Mouse (Mus musculus) hindbrain, embryonic 13.5 days (tissue): ENCODE results near the gene Sugp1. TPM values are rescaled to one million over a fixed set of nuclear protein-coding genes. Genes with fewer than 3 reads are reported as not detected.

Source experiments
- ATAC-seq: fragments of 200-750 bp; cut with Nextera tagmentation; 2 replicates; pipeline ENCODE4 v1.8.0; 2017; ENCODE audit warnings: moderate TSS enrichment; ENCODE audit not compliant: low FRiP score
- H3K27ac ChIP-seq: fragments of 300-500 bp; sonication (generic); 2 replicates; pipeline ENCODE4 v1.5.1; 2015; ENCODE audit warnings: inconsistent platforms, mild to moderate bottlenecking, moderate library complexity
- H3K27me3 ChIP-seq: fragments of 300-500 bp; sonication (generic); 2 replicates; pipeline ENCODE4 v1.6.1; 2015; ENCODE audit warnings: mild to moderate bottlenecking, inconsistent platforms
- H3K36me3 ChIP-seq: fragments of 300-500 bp; sonication (generic); 2 replicates; pipeline ENCODE4 v1.6.1; 2015; ENCODE audit warnings: mild to moderate bottlenecking, inconsistent platforms
- H3K4me1 ChIP-seq: fragments of 300-500 bp; sonication (generic); replicated peaks from 2 replicates; pipeline ENCODE4 v1.6.1; 2015; ENCODE audit warnings: inconsistent platforms
- H3K4me2 ChIP-seq: fragments of 300-500 bp; sonication (generic); 2 replicates; pipeline ENCODE4 v1.6.1; 2015; ENCODE audit warnings: inconsistent platforms, mild to moderate bottlenecking, moderate library complexity
- H3K4me3 ChIP-seq: fragments of 300-500 bp; sonication (generic); 2 replicates; pipeline ENCODE4 v1.5.1; 2015; ENCODE audit warnings: mild to moderate bottlenecking, inconsistent platforms
- H3K9ac ChIP-seq: fragments of 300-500 bp; sonication (generic); 2 replicates; pipeline ENCODE4 v1.6.1; 2015; ENCODE audit warnings: mild to moderate bottlenecking, inconsistent platforms
- H3K9me3 ChIP-seq: fragments of 300-500 bp; sonication (generic); 2 replicates; pipeline ENCODE4 v1.6.1; 2016; ENCODE audit warnings: inconsistent platforms
- WGBS: fragments of 180-500 bp; shearing (Covaris S2); methylation state at CpG from one replicate; pipeline ENCODE4 v1.1.7; 2015; 5-methylcytosine and 5-hydroxymethylcytosine counted together
- polyA plus RNA-seq: library from polyadenylated mRNA; unstranded; fragments of >200 nt; fragmentation: Nextera tagmentation; extraction: Ambion mirVana; gene quantifications from 2 replicates; pipeline ENCODE4 v1.2.1, GENCODE M21; 2015

The Sugp1 gene
- polyA plus RNA-seq, 1 experiment from 2014 or later: 61.0 TPM

DNA sequence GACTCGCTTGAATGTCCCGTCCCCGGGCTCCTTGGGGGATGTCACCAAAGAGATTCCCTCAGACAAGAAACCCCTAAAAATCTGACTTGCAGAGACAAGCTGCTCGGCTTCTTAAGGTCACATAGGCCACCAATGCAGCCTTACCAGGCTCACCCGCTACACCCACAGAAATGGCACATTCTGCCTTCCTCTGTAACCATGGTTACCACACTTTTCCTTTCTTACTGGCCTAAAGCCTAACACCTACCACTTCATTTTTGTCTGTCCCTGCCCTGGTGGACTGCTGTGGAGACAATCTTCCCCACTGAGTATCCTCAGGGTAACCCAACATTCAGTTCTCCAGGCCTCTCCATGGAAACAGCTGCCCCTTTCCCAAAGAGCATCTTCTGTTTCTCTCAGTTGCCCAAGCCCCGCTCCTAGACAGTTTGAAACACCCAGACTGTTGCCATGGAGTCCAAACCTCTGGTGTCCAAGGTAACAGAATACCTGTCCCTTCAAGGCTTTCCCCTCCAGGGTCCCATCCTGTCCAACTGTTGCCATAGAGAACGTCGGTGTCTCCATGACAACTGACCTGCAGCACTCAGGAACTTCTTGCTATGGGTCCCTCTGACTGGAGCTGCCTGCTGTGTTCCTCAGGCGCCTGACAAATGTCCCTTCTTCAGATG, 46.8 kb downstream of the Sugp1 start:
- 0 out of 2 replicates have a peak overlapping the region, but pooled peaks have one; percentile 49 for H3K9ac ChIP-seq
- H3K4me3 ChIP-seq: no peak overlapping the region

DNA sequence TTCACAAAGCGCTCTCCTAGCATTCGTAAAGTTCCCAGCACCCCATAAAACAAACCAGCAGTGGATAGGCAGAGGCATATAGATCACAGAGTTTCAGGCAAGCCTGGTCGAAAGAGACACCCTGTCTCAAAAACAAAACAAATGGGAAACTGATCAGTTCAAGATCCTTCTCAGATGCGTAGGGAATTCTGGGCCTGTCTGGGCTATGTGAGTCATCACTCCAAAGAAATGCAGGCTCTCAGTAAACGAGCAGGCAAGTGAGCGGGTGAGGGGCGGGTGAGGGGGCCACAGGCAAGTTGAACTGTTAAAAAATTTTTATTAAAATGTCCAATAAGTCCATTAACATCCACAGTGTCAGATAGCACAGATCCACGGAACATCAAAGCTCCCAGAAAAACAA, 50.2 kb downstream of the Sugp1 start:
- WGBS: 69% methylated on average over 8 of the region's 8 CpGs

More for the DNA sequence above, 46.8 kb downstream of the Sugp1 start:
- 38% methylated on average over 9 of the region's 9 CpGs for WGBS
- H3K9me3 ChIP-seq: no peaks in the 10 kb centered on the region
- 0 out of 2 replicates have a peak, but pooled peaks have one; percentile 30 for ATAC-seq
- H3K4me1 ChIP-seq: peaks cover 48% of the 10 kb centered on the region
- no peak overlapping the region for H3K4me2 ChIP-seq
- peaks cover 60% of the 10 kb centered on the region for H3K27me3 ChIP-seq
- H3K27ac ChIP-seq: no peak overlapping the region
- H3K36me3 ChIP-seq: peaks cover 14% of the 10 kb centered on the region

DNA sequence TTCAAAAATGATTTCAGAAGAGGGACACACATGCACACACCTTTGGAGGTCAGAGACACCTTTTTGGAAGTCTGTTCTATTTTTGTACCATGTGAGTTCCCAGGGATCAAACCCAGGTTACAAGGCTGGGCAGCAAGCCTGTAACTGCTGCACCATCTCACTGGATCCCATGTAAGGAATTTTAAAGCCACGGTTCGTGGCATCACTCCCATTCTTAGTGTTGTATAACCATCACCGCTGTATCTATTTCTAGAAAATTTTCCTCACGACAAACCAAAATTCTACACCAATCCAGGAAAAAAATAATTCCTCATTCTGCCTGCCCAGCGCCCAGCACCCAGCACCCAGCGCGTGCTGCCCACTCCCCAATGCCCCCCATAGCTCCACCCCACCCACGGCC, 56.7 kb downstream of the Sugp1 start:
- H3K9me3 ChIP-seq: no peaks in the 10 kb centered on the region; the same call in 1 of the 2 replicates
- ATAC-seq: no peak
- H3K4me2 ChIP-seq: no peak overlapping the region
- no peak overlapping the region for H3K4me3 ChIP-seq
- peaks cover 98% of the 10 kb centered on the region for H3K36me3 ChIP-seq
- no peaks in the 10 kb centered on the region for H3K27me3 ChIP-seq
- no peak overlapping the region for H3K9ac ChIP-seq
- no peak overlapping the region for H3K27ac ChIP-seq
- peaks cover under 1% of the 10 kb centered on the region; the same call in 1 of the 2 replicates for H3K4me1 ChIP-seq
- 83% methylated on average over 8 of the region's 8 CpGs for WGBS

More for the DNA sequence above, 50.2 kb downstream of the Sugp1 start:
- no peak overlapping the region for H3K4me3 ChIP-seq
- H3K27ac ChIP-seq: no peak overlapping the region
- H3K9ac ChIP-seq: no peak overlapping the region
- ATAC-seq: no peak
- H3K4me1 ChIP-seq: peaks cover 27% of the 10 kb centered on the region
- peaks cover 27% of the 10 kb centered on the region for H3K27me3 ChIP-seq
- no peak overlapping the region for H3K4me2 ChIP-seq
- peaks cover 46% of the 10 kb centered on the region for H3K36me3 ChIP-seq
- no peaks in the 10 kb centered on the region for H3K9me3 ChIP-seq

DNA sequence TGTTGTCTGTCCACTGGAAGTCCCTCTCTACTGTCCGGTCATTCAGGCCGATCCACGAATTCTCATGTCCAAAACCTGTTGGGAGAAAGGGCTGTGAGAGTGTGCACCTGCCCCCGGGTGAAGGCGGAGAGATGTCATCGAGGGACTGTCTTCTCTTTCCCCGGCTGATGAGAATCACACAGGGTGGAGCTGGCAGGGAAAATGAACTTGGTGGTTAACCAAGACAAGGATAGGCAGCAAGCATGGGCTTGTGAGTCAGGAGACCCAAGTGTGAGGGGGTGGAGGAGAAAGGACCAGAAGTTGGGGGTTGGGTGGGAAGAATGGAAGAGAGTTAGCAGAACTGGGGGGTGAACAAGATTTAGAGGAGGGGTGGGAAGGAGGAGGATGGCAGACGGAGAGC, 57.6 kb downstream of the Sugp1 start:
- Histone ChIP-seq H3K4me1 (peaks cover 10% of the 10 kb centered on the region), H3K4me3 (no peak overlapping the region), H3K9ac (no peak overlapping the region), H3K9me3 (no peaks in the 10 kb centered on the region; the same call in 1 of the 2 replicates), H3K4me2 (no peak overlapping the region), H3K36me3 (peaks cover 92% of the 10 kb centered on the region), H3K27ac (no peak overlapping the region), H3K27me3 (no peaks in the 10 kb centered on the region)
- 87% methylated on average over 8 of the region's 8 CpGs for WGBS
- ATAC-seq: no peak

DNA sequence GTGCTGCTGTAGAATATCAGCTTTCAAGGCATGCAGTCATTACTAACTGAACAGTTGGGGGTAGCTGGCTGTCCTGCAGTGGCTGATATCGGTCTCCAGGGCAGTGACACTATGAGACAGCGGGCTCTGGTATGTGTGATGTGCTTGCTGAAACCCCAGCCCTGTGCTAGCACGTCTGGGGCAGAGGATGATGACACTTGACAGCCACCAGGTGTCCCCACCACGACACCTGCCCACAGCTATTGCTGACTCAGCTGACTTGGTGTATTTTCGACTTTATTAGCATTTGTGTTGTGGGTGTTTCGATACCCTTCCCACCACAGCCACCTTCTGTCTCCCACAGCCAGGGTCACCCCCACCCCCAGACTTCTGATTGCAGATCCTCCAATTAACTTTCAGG, 61.9 kb downstream of the Sugp1 start:
- Histone ChIP-seq H3K27me3 (no peaks in the 10 kb centered on the region), H3K27ac (no peak overlapping the region), H3K36me3 (peaks cover 88% of the 10 kb centered on the region), H3K4me2 (no peak overlapping the region), H3K9me3 (no peaks in the 10 kb centered on the region), H3K4me1 (peaks cover 18% of the 10 kb centered on the region), H3K9ac (no peak overlapping the region), H3K4me3 (no peak overlapping the region)
- ATAC-seq: peak; percentile 23; the same call in 1 of the 2 replicates
- 14% methylated on average over 6 of the region's 6 CpGs for WGBS

- H3K4me3 ChIP-seq: no peak overlapping the region
- H3K9me3 ChIP-seq: no peaks in the 10 kb centered on the region
- H3K27ac ChIP-seq: no peak overlapping the region
- 80% methylated on average over 7 of the region's 7 CpGs for WGBS
- H3K4me2 ChIP-seq: no peak overlapping the region
- peaks cover 88% of the 10 kb centered on the region for H3K36me3 ChIP-seq
- no peak for ATAC-seq
- no peaks in the 10 kb centered on the region for H3K27me3 ChIP-seq
- no peak overlapping the region for H3K9ac ChIP-seq
- peaks cover 20% of the 10 kb centered on the region for H3K4me1 ChIP-seq
Measured at GRCm38 (mm10) chr8:70104922-70105321, 62.3 kb downstream of the Sugp1 start.

- Histone ChIP-seq H3K4me3 (no peak overlapping the region), H3K9ac (no peak overlapping the region), H3K4me1 (peaks cover 41% of the 10 kb centered on the region), H3K27ac (no peak overlapping the region), H3K27me3 (peaks cover 35% of the 10 kb centered on the region), H3K4me2 (no peak overlapping the region), H3K36me3 (peaks cover 98% of the 10 kb centered on the region), H3K9me3 (no peaks in the 10 kb centered on the region)
- 89% methylated on average over 2 of the region's 2 CpGs for WGBS
- no peak for ATAC-seq
Measured at GRCm38 (mm10) chr8:70110451-70110850, 67.8 kb downstream of the Sugp1 start.

DNA sequence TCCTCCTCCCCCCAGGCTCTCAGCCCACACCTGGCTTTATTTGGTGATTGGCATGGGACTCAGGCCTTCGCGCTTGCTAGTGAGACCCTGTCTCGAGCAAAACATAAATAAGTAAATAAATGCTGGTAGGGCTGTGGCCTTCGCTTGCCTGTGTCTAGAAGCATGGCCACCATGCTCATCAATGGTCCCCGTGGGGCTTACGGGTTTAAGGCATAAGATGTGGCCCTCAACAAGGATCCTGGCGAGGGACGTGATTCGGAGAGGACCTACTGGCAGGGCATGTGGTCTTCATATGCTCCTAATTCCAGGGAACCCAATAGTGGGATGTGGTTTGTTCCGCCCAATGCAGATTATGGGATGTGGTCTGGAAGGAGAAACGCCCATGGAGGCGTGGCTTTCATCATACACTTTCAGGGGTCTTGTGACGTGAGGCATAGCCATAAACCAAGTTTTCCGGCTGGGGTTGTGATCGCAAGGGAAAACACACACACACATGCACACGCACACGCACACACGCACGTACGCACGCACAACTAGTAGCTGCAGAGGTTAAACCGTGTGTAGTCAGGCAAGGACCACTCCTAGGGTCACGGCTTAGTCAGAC, 68.7 kb downstream of the Sugp1 start:
- ATAC-seq: no peak

DNA sequence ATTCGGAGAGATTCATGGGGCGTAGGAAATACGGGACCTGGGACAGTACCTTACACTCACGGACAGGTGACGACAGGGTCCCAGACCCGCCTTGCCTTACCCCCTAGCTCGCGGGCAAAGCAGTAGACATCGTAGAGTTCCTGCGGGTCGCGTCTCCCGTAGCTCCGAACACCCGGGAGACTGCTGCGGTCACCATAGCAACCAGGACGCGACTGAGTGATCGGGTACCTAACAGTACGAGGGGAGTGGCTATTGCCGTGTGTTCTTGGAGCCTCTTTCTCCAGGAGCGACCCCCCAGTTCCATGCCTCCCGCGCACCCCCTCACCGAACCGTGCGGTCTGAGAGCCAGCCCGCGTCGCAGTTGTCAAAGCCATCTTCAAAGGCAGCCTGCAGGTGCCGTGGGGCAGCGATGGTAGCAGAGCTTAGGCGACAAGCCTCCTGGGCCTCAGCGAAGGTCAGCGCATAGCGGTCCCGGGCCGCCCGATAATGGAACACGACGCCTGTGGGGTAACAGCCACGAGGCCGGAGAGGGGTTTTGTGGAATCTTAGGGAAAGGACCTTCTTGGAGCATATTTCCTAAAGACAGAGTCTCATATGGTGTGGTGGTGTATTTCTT, 69.9 kb downstream of the Sugp1 start:
- H3K4me2 ChIP-seq: peak overlapping the region; percentile 15; the same call in 1 of the 2 replicates
- ATAC-seq: no peak
- peak overlapping the region; percentile 4; the same call in 1 of the 2 replicates for H3K4me3 ChIP-seq
- H3K27ac ChIP-seq: no peak overlapping the region
- H3K36me3 ChIP-seq: peaks cover 86% of the 10 kb centered on the region
- 9% methylated on average over 43 of the region's 43 CpGs for WGBS
- peaks cover 45% of the 10 kb centered on the region for H3K27me3 ChIP-seq
- H3K9me3 ChIP-seq: no peaks in the 10 kb centered on the region
- H3K9ac ChIP-seq: 0 out of 2 replicates have a peak overlapping the region, but pooled peaks have one; percentile 51
- peaks cover 46% of the 10 kb centered on the region for H3K4me1 ChIP-seq

More for the DNA sequence above, 68.7 kb downstream of the Sugp1 start:
- Histone ChIP-seq H3K4me1 (peaks cover 41% of the 10 kb centered on the region), H3K9ac (no peak overlapping the region), H3K9me3 (no peaks in the 10 kb centered on the region), H3K27me3 (peaks cover 42% of the 10 kb centered on the region), H3K27ac (no peak overlapping the region), H3K4me2 (no peak overlapping the region), H3K36me3 (peaks cover 98% of the 10 kb centered on the region), H3K4me3 (no peak overlapping the region)
- 61% methylated on average over 23 of the region's 23 CpGs for WGBS

DNA sequence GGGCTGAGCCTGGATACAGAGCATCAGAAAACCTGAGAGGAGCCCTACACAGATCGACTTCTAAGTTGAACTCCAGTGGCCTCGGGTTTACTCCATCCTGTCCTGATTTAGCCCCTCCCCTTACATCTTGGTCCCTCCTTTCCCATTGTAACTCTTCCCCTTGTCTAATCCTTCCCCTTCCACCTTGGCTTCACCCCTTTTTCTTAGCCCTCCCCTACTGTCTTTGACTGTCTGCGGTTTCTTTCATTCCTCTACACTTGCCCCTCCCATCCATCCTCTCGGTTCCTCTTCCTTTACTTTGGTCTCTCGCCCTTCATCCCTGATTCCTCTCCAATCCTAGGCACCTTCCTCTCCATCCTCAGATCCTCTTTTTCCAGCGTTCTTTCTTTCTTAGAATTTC, 71.9 kb downstream of the Sugp1 start:
- WGBS: 27% methylated on average over 6 of the region's 6 CpGs
- Histone ChIP-seq H3K4me3 (no peak overlapping the region), H3K4me2 (no peak overlapping the region), H3K36me3 (peaks cover 66% of the 10 kb centered on the region), H3K27me3 (peaks cover 45% of the 10 kb centered on the region), H3K9ac (0 out of 2 replicates have a peak overlapping the region, but pooled peaks have one; percentile 25), H3K9me3 (no peaks in the 10 kb centered on the region), H3K27ac (no peak overlapping the region), H3K4me1 (peaks cover 54% of the 10 kb centered on the region)
- ATAC-seq: no peak

GRCm38 (mm10) chr8:70114892-70115291, 72.3 kb downstream of the Sugp1 start:
- Histone ChIP-seq H3K4me3 (no peak overlapping the region), H3K27me3 (peaks cover 45% of the 10 kb centered on the region), H3K9me3 (no peaks in the 10 kb centered on the region), H3K27ac (no peak overlapping the region), H3K9ac (0 out of 2 replicates have a peak overlapping the region, but pooled peaks have one; percentile 25), H3K36me3 (peaks cover 62% of the 10 kb centered on the region), H3K4me1 (peaks cover 52% of the 10 kb centered on the region), H3K4me2 (no peak overlapping the region)
- ATAC-seq: no peak
- WGBS: 75% methylated on average over 13 of the region's 13 CpGs

DNA sequence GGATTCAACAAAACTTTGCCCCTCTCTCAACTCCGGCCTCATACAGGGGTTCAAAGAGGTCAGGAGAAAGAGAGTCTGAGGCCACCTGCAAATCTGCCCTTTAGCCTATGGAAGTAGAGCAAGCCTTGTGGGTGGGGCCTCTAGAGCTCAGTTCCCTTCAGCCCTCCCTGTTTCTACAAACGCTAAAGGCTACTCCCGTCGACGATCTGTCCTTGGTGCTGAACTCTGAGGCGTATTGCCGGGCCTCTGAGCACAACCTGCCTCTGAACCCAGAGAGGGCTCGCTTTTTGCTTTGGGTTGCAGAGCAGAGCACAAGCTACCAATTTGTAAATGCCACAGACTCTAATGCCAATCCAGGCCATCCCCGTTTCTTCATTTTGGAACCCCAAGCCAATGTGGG, 75.0 kb downstream of the Sugp1 start:
- no peak for ATAC-seq
- no peaks in the 10 kb centered on the region for H3K9me3 ChIP-seq

More for the DNA sequence above, 75.0 kb downstream of the Sugp1 start:
- H3K9ac ChIP-seq: peak overlapping the region; percentile 95
- peak overlapping the region; percentile 89 for H3K4me2 ChIP-seq
- 10% methylated on average over 9 of the region's 9 CpGs for WGBS
- peaks cover 45% of the 10 kb centered on the region for H3K4me1 ChIP-seq
- no peak overlapping the region for H3K27ac ChIP-seq
- peaks cover 35% of the 10 kb centered on the region for H3K36me3 ChIP-seq
- peak overlapping the region; percentile 74 for H3K4me3 ChIP-seq
- peaks cover 39% of the 10 kb centered on the region for H3K27me3 ChIP-seq
